Mouse (Mus musculus) hindbrain, embryonic 10.5 days (tissue): ENCODE measurements around the gene Gm13090. TPM values are rescaled to one million over a fixed set of nuclear protein-coding genes. Genes with fewer than 3 reads are reported as not detected.
A peak's percentile ranks its signal among the peaks of the same experiment; 100 is the strongest.

ENCODE experiments used
- DNase-seq: peaks from one replicate; pipeline ENCODE4 v3.0.0-alpha.2; 2017; ENCODE audit warnings: low spot score
- H3K27ac ChIP-seq: fragments of 300-500 bp; sonication (generic); 2 replicates; pipeline ENCODE4 v1.5.1; 2016; ENCODE audit warnings: mild to moderate bottlenecking, moderate library complexity
- H3K27me3 ChIP-seq: fragments of 300-500 bp; sonication (generic); 2 replicates; pipeline ENCODE4 v1.6.1; 2016; ENCODE audit warnings: mild to moderate bottlenecking; ENCODE audit not compliant: poor library complexity, insufficient read depth, severe bottlenecking
- H3K36me3 ChIP-seq: fragments of 300-500 bp; sonication (generic); 2 replicates; pipeline ENCODE4 v1.6.1; 2016; ENCODE audit warnings: mild to moderate bottlenecking, moderate library complexity
- H3K4me1 ChIP-seq: fragments of 300-500 bp; sonication (generic); replicated peaks from 2 replicates; pipeline ENCODE4 v1.6.1; 2016; ENCODE audit warnings: mild to moderate bottlenecking
- H3K4me3 ChIP-seq: fragments of 300-500 bp; sonication (generic); 2 replicates; pipeline ENCODE4 v1.5.1; 2016; ENCODE audit warnings: mild to moderate bottlenecking, moderate library complexity
- H3K9me3 ChIP-seq: fragments of 300-500 bp; sonication (generic); 2 replicates; pipeline ENCODE4 v1.6.1; 2016; ENCODE audit warnings: mild to moderate bottlenecking, moderate library complexity
- WGBS: fragments of 180-500 bp; shearing (Covaris S2); methylation state at CpG from one replicate; pipeline ENCODE4 v1.1.7; 2016; 5-methylcytosine and 5-hydroxymethylcytosine counted together
- polyA plus RNA-seq: library from polyadenylated mRNA; unstranded; fragments of >200 nt; fragmentation: Nextera tagmentation; extraction: Ambion mirVana; gene quantifications from 2 replicates; pipeline ENCODE4 v1.2.1, GENCODE M21; 2016

The Gm13090 gene
- polyA plus RNA-seq, 1 experiment from 2014 or later: not detected

GRCm38 (mm10) chr4:151130756-151131490 lies 41.6 kb downstream of the Gm13090 start:
- Histone ChIP-seq H3K4me3 (no peak overlapping the region), H3K27ac (peak overlapping the region; percentile 99), H3K36me3 (peaks cover 9% of the 10 kb centered on the region), H3K4me1 (peaks cover 63% of the 10 kb centered on the region), H3K9me3 (no peaks in the 10 kb centered on the region), H3K27me3 (peaks cover 54% of the 10 kb centered on the region)
- no peak for DNase-seq
- WGBS: 63% methylated on average over 9 of the region's 9 CpGs

- no peak for DNase-seq
- Histone ChIP-seq H3K9me3 (no peaks in the 10 kb centered on the region), H3K36me3 (no peaks in the 10 kb centered on the region), H3K4me1 (peaks cover 49% of the 10 kb centered on the region), H3K27ac (no peak overlapping the region), H3K4me3 (no peak overlapping the region), H3K27me3 (peaks cover 64% of the 10 kb centered on the region)
- 78% methylated on average over 9 of the region's 9 CpGs for WGBS
Observed at GRCm38 (mm10) chr4:151132493-151132892, 43.1 kb downstream of the Gm13090 start.

- peaks cover 53% of the 10 kb centered on the region for H3K4me1 ChIP-seq
- 82% methylated on average over 4 of the region's 4 CpGs for whole genome bisulfite sequencing
- peaks cover 77% of the 10 kb centered on the region for H3K27me3 ChIP-seq
Observed at GRCm38 (mm10) chr4:151133760-151134159, 44.4 kb downstream of the Gm13090 start.

GRCm38 (mm10) chr4:151135491-151135890 lies 46.1 kb downstream of the Gm13090 start:
- Histone ChIP-seq H3K4me3 (no peak overlapping the region), H3K36me3 (no peaks in the 10 kb centered on the region), H3K27me3 (peaks cover 82% of the 10 kb centered on the region), H3K4me1 (peaks cover 53% of the 10 kb centered on the region), H3K9me3 (no peaks in the 10 kb centered on the region), H3K27ac (no peak overlapping the region)
- DNase-seq: no peak
- 88% methylated on average over 8 of the region's 8 CpGs for WGBS

More at GRCm38 (mm10) chr4:151133760-151134159, 44.4 kb downstream of the Gm13090 start:
- no peak for DNase-seq
- Histone ChIP-seq H3K36me3 (no peaks in the 10 kb centered on the region), H3K27ac (no peak overlapping the region), H3K4me3 (no peak overlapping the region), H3K9me3 (no peaks in the 10 kb centered on the region)

GRCm38 (mm10) chr4:151137701-151138100 lies 48.3 kb downstream of the Gm13090 start:
- Histone ChIP-seq H3K4me1 (peaks cover 47% of the 10 kb centered on the region), H3K4me3 (no peak overlapping the region), H3K9me3 (no peaks in the 10 kb centered on the region), H3K36me3 (no peaks in the 10 kb centered on the region), H3K27ac (peak overlapping the region; percentile 86; the same call in 1 of the 2 replicates), H3K27me3 (peaks cover 82% of the 10 kb centered on the region)
- WGBS: 59% methylated on average over 5 of the region's 5 CpGs
- no peak for DNase-seq

- H3K9me3 ChIP-seq: no peaks in the 10 kb centered on the region
- WGBS: 34% methylated on average over 10 of the region's 10 CpGs
- H3K4me1 ChIP-seq: peaks cover 47% of the 10 kb centered on the region
- H3K36me3 ChIP-seq: no peaks in the 10 kb centered on the region
- DNase-seq: no peak
- H3K27ac ChIP-seq: peak overlapping the region; percentile 86; the same call in 1 of the 2 replicates
- peaks cover 83% of the 10 kb centered on the region for H3K27me3 ChIP-seq
- H3K4me3 ChIP-seq: no peak overlapping the region
Observed at GRCm38 (mm10) chr4:151138135-151138534, 48.8 kb downstream of the Gm13090 start.

GRCm38 (mm10) chr4:151138586-151138985 lies 49.2 kb downstream of the Gm13090 start:
- no peak overlapping the region for H3K4me3 ChIP-seq
- H3K36me3 ChIP-seq: no peaks in the 10 kb centered on the region
- H3K4me1 ChIP-seq: peaks cover 47% of the 10 kb centered on the region
- peak overlapping the region; percentile 86 for H3K27ac ChIP-seq
- whole genome bisulfite sequencing: 18% methylated on average over 2 of the region's 2 CpGs
- DNase-seq: no peak
- peaks cover under 1% of the 10 kb centered on the region; the same call in 1 of the 2 replicates for H3K9me3 ChIP-seq
- H3K27me3 ChIP-seq: peaks cover 82% of the 10 kb centered on the region

- Histone ChIP-seq H3K9me3 (peaks cover 7% of the 10 kb centered on the region), H3K27me3 (peaks cover 82% of the 10 kb centered on the region), H3K27ac (peak overlapping the region; percentile 86), H3K36me3 (0 out of 2 replicates have a peak, but pooled peaks cover 3% of the 10 kb centered on the region), H3K4me3 (peak overlapping the region; percentile 37), H3K4me1 (peaks cover 45% of the 10 kb centered on the region)
- peak; percentile 83 for DNase-seq
- WGBS: 4% methylated on average over 20 of the region's 20 CpGs
Observed at GRCm38 (mm10) chr4:151139053-151139840, 49.9 kb downstream of the Gm13090 start.

DNA sequence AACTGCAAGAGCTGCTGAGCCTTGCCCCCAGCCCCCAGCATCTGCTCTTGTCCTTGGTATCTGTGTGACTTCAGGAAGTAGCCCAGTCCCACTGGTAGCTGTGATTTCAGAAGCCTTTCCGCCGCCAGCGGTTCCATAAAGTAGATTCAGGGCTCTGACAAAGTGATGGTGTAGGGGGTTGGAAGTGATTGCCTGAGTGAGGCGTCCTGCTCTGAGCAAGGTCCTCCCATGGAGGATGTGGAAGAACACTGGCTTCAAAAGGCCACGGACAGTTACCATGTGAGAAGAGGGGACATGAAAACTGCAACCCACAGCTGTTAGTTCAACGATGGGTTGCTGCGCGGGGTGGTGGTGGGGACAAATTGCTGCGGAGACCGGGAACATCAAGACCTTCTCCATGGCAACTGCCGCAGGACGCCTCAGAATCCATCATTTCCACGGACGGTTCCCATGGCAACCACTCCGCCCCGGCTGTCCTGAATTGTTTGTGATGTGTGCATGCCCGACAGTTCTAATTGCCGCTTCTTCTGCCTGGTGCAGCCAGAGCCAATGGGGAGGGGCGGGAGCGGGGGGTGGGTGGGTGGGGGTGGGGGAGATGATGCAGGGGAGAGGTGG lies 51.1 kb downstream of the Gm13090 start:
- DNase-seq: peak; percentile 93
- WGBS: 6% methylated on average over 20 of the region's 20 CpGs
- Histone ChIP-seq H3K27ac (peak overlapping the region; percentile 86), H3K27me3 (peaks cover 73% of the 10 kb centered on the region), H3K36me3 (0 out of 2 replicates have a peak, but pooled peaks cover 6% of the 10 kb centered on the region), H3K4me3 (peak overlapping the region; percentile 37), H3K9me3 (peaks cover 17% of the 10 kb centered on the region), H3K4me1 (peaks cover 45% of the 10 kb centered on the region)

Other genes starting within 250 kb of the Gm13090 start
- gene Errfi1, start 235.7 kb upstream of the Gm13090 start, polyA plus RNA-seq: 29.7 and 32.1 TPM in 2 replicates
- 449 and 453 TPM in 2 replicates for gene Park7, start 175.1 kb upstream of the Gm13090 start, polyA plus RNA-seq
- 0.17 and 0.57 TPM in 2 replicates for gene Tnfrsf9, start 175.0 kb upstream of the Gm13090 start, polyA plus RNA-seq
- gene Uts2, start 92.5 kb upstream of the Gm13090 start, polyA plus RNA-seq: not detected in 2 replicates
- 4.3 and 5.7 TPM in 2 replicates for gene Per3, start 44.9 kb upstream of the Gm13090 start, polyA plus RNA-seq
- 105 and 123 TPM in 2 replicates for gene Vamp3, start 31.6 kb upstream of the Gm13090 start, polyA plus RNA-seq